15 mouse cellular contexts compared by ENCODE assay signal in the genomic region with DNA sequence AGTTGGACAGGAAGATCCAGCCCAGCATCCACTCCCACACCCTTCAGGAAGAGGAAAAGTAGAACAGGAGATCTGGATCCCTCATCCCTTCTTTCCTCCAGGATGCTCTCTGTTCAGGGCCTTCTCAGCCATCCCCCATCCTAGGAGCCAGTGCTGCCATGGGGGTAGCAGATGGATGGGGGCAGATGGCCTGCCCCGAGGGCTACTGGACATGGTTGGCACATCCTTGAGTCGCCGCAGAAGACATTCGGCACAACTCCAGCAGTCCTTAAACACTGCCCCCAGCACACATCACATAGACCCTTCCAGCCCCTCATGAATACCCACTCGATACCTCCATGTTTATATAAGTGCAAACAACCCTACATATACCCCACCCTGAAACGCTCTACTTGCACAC. TPM values are rescaled to one million over a fixed set of nuclear protein-coding genes. Genes with fewer than 3 reads are reported as not detected.
DNase-seq lines count a peak whose midpoint lies in the region.
"Had no signal": no experiment of that assay in that cellular context is flagged by ENCODE, and none has a peak within 500 bp of the region (broad histone marks: within the 10 kb centered on the region; RNA-seq: fewer than 3 reads in every experiment).

No protein-coding gene starts in this region.

- intact Hi-C loops in left cerebral cortex, postnatal 4 days (cut with DNase I), result no loop called here
- intact Hi-C loops in left cerebral cortex, postnatal 36 days (cut with DNase I), result no loop called here
- intact Hi-C loops in heart, postnatal 14 days (cut with DNase I), result no loop called here

- DNase-seq in left cerebral cortex, postnatal 4 days, result peak; percentile 63
- no peak for DNase-seq in left cerebral cortex, postnatal 36 days (ENCODE audit: low spot score in 2 of 2)
- peak; percentile 71 to 73 for DNase-seq in cerebellum, adult 18-20 months
- DNase-seq in cerebellum, adult 9-11 months, result peak; percentile 87
- peak; percentile 71 to 78 for DNase-seq in cerebellum, postnatal 36 days
- no peak for DNase-seq in natural killer cell, adult 2 months (ENCODE audit: low spot score in 2 of 2)
- no peak for DNase-seq in frontal cortex, postnatal 14 days (ENCODE audit: low spot score in 2 of 2)
- DNase-seq in heart, postnatal 14 days, result no peak
- DNase-seq: adrenal gland, postnatal 10 days; B cell, adult 2 months; gastrocnemius, adult 2 months; gastrocnemius, postnatal 25 days; heart, postnatal 36 days had no signal

RNA-seq across cellular contexts. Expression of a gene that starts 4.2 kb away (rescaled TPM):
- 10 to 100 TPM; 12.9 to 15.1 TPM for total RNA-seq in left cerebral cortex, postnatal 4 days (2021)
- 10 to 100 TPM in 1 of 2 experiments, 1 to 10 TPM in 1; 6.6 to 10.8 TPM for total RNA-seq in left cerebral cortex, postnatal 36 days (2021)
- total RNA-seq in heart, postnatal 14 days (2021), result 1 to 10 TPM; 2.7 to 2.9 TPM

RNA-seq across cellular contexts. Expression of a gene that starts 8.9 kb away (rescaled TPM):
- total RNA-seq in left cerebral cortex, postnatal 4 days (2021), result 100 to 1,000 TPM; 306 to 331 TPM
- total RNA-seq in left cerebral cortex, postnatal 36 days (2021), result 100 to 1,000 TPM; 432 to 445 TPM
- total RNA-seq in heart, postnatal 14 days (2021), result 100 to 1,000 TPM; 128 to 129 TPM

RNA-seq across cellular contexts. Expression of a gene that starts 12.7 kb away (rescaled TPM):
- 100 to 1,000 TPM; 168 to 172 TPM for total RNA-seq in left cerebral cortex, postnatal 4 days (2021)
- total RNA-seq in left cerebral cortex, postnatal 36 days (2021), result 100 to 1,000 TPM in 1 of 2 experiments, 10 to 100 TPM in 1; 95.6 to 107 TPM
- 1 to 10 TPM; 7.5 to 8.0 TPM for total RNA-seq in heart, postnatal 14 days (2021)
- total RNA-seq: granulocyte monocyte progenitor cell, adult 5-6 weeks had no signal

RNA-seq across cellular contexts. Expression of a gene that starts 18.8 kb away (rescaled TPM):
- total RNA-seq in left cerebral cortex, postnatal 4 days (2021), result 100 to 1,000 TPM; 112 to 114 TPM
- 100 to 1,000 TPM; 119 to 122 TPM for total RNA-seq in left cerebral cortex, postnatal 36 days (2021)
- total RNA-seq in heart, postnatal 14 days (2021), result 10 to 100 TPM; 64.9 to 66.9 TPM

RNA-seq across cellular contexts. Expression of a gene that starts 23.7 kb away (rescaled TPM):
- total RNA-seq in left cerebral cortex, postnatal 4 days (2021), result 1 to 10 TPM; 6.0 to 8.2 TPM
- total RNA-seq in left cerebral cortex, postnatal 36 days (2021), result 1 to 10 TPM in 1 of 2 experiments, under 1 TPM in 1; 0.79 to 1.2 TPM
- under 1 TPM; 0.39 to 0.45 TPM for total RNA-seq in heart, postnatal 14 days (2021)
- total RNA-seq: G1E; gastrocnemius, postnatal 25 days; granulocyte monocyte progenitor cell, adult 5-6 weeks had no signal

Comparison
In these comparisons a context has a peak if more than half of its experiments do, and no peak if none do; other contexts are left out.
1. DNase-seq: peak in left cerebral cortex, postnatal 4 days (single experiment), cerebellum, adult 18-20 months (2 of 2), cerebellum, adult 9-11 months (single experiment) and cerebellum, postnatal 36 days (2 of 2); none in left cerebral cortex, postnatal 36 days (0 of 2), natural killer cell, adult 2 months (0 of 2), frontal cortex, postnatal 14 days (0 of 2) and heart, postnatal 14 days (0 of 2).
2. RNA of a gene that starts 12.7 kb away (total RNA-seq): 168 to 172 TPM in left cerebral cortex, postnatal 4 days and 95.6 to 107 TPM in left cerebral cortex, postnatal 36 days; 7.5 to 8.0 TPM in heart, postnatal 14 days; every median in the first group is over 10 times any median in the second.